Mouse (Mus musculus) ES-E14 (cell line): ENCODE data around the gene Dnmt3b.

Experiments
- HCFC1 ChIP-seq: IDR thresholded peaks from 2 replicates; pipeline ENCODE4 v1.6.1; 2012; ENCODE audit warnings: low read length, inconsistent platforms, borderline replicate concordance; ENCODE audit not compliant: insufficient read depth
- ZC3H11A ChIP-seq: IDR thresholded peaks from 2 replicates; pipeline ENCODE4 v1.6.1; 2012; ENCODE audit warnings: low read depth, mild to moderate bottlenecking, inconsistent platforms, low read length, borderline replicate concordance

DNA sequence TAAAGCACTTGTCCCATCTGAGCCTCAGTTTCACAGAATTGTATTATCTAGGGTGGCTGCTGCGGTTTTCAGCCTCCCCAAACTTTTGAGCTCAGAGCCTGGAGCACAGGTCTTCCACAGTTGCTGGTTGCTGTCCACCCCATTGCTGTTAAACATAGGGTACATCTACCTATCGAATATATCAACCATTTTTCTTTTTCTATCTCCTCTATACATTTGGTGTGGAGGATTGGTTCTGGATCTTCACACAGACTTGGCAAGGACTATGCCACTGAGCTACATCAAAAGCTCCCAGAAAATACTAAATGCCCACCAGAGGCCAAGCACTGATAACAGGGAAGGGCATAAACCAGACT, 16.4 kb upstream of the Dnmt3b start:
- TF ChIP-seq ZC3H11A (no peak), HCFC1 (no peak)
